Mouse (Mus musculus) MEL (cell line): Measurements from ENCODE around the gene Lhfp. TPM values are rescaled to one million over a fixed set of nuclear protein-coding genes. Genes with fewer than 3 reads are reported as not detected.

Experiments used
- DNase-seq: peaks from one replicate; pipeline ENCODE4 v3.0.0; 2011; ENCODE audit warnings: low read depth, low spot score
- H3K27ac ChIP-seq: 2 replicates; pipeline ENCODE4 v1.5.1; 2012; ENCODE audit warnings: low read depth, mild to moderate bottlenecking, control low read depth, low read length, moderate library complexity; ENCODE audit not compliant: control insufficient read depth
- H3K27me3 ChIP-seq, 2 experiments: fragments of 150-350 bp in 1 of 2; sonication (generic) in 1 of 2; 2 replicates each; pipeline ENCODE4 v1.6.1; 2012; ENCODE audit warnings: low read length in 2 of 2, mild to moderate bottlenecking in 2 of 2, improper control_type of control experiment in 1 of 2, moderate library complexity in 1 of 2; ENCODE audit not compliant: insufficient read depth in 2 of 2, control insufficient read depth in 1 of 2
- H3K36me3 ChIP-seq, 2 experiments: 2 replicates each; pipeline ENCODE4 v1.6.1; 2012 to 2014; ENCODE audit warnings: low read length in 2 of 2, improper control_type of control experiment in 1 of 2, inconsistent platforms in 1 of 2, mild to moderate bottlenecking in 1 of 2; ENCODE audit not compliant: insufficient read depth in 2 of 2, control insufficient read depth in 1 of 2
- H3K4me1 ChIP-seq, 2 experiments: fragments of 150-350 bp in 1 of 2; sonication (generic) in 1 of 2; 2 replicates each; pipeline ENCODE4 v1.6.1; 2012; ENCODE audit warnings: low read length in 2 of 2, improper control_type of control experiment in 1 of 2, mild to moderate bottlenecking in 1 of 2; ENCODE audit not compliant: insufficient read depth in 2 of 2, control insufficient read depth in 1 of 2
- H3K4me3 ChIP-seq, 2 experiments: fragments of 150-350 bp in 1 of 2; sonication (generic) in 1 of 2; 2 replicates each; pipeline ENCODE4 v1.5.1; 2012; ENCODE audit warnings: low read depth in 2 of 2, low read length in 2 of 2, mild to moderate bottlenecking in 2 of 2, moderate library complexity in 2 of 2, control low read depth in 1 of 2, improper control_type of control experiment in 1 of 2; ENCODE audit not compliant: control insufficient read depth in 1 of 2, insufficient read depth in 1 of 2
- H3K79me2 ChIP-seq: 2 replicates; pipeline ENCODE4 v1.6.1; 2012; ENCODE audit warnings: mild to moderate bottlenecking, low read length, moderate library complexity; ENCODE audit not compliant: control insufficient read depth, poor library complexity, insufficient read depth
- H3K9ac ChIP-seq: 2 replicates; pipeline ENCODE4 v1.6.1; 2012; ENCODE audit warnings: low read depth, mild to moderate bottlenecking, control low read depth, low read length, moderate library complexity; ENCODE audit not compliant: control insufficient read depth, poor library complexity, severe bottlenecking
- H3K9me3 ChIP-seq: fragments of 150-350 bp; sonication (generic); replicated peaks from 2 replicates; pipeline ENCODE4 v1.6.1; 2012; ENCODE audit warnings: mild to moderate bottlenecking, low read length, improper control_type of control experiment, moderate library complexity; ENCODE audit not compliant: insufficient read depth
- BHLHE40 ChIP-seq: IDR thresholded peaks from 2 replicates; pipeline ENCODE4 v1.6.1; 2012; ENCODE audit warnings: low read depth, mild to moderate bottlenecking, inconsistent platforms, low read length, improper control_type of control experiment, borderline replicate concordance
- E2F4 ChIP-seq: IDR thresholded peaks from 2 replicates; pipeline ENCODE4 v1.6.1; 2011; ENCODE audit warnings: low read depth, low read length, improper control_type of control experiment, borderline replicate concordance
- EP300 ChIP-seq, 2 experiments: IDR thresholded peaks; 2 replicates each; pipeline ENCODE4 v1.6.1; 2011; ENCODE audit warnings: improper control_type of control experiment in 2 of 2, low read length in 2 of 2, low read depth in 1 of 2, mild to moderate bottlenecking in 1 of 2
- ETS1 ChIP-seq: IDR thresholded peaks from 2 replicates; pipeline ENCODE4 v1.6.1; 2012; ENCODE audit warnings: low read depth, mild to moderate bottlenecking, inconsistent platforms, low read length, improper control_type of control experiment, moderate library complexity
- GATA1 ChIP-seq: IDR thresholded peaks from 2 replicates; pipeline ENCODE4 v1.6.1; 2011; ENCODE audit warnings: low read depth, low read length, improper control_type of control experiment
- HCFC1 ChIP-seq: IDR thresholded peaks from 2 replicates; pipeline ENCODE4 v1.6.1; 2012; ENCODE audit warnings: low read depth, mild to moderate bottlenecking, inconsistent platforms, low read length, improper control_type of control experiment, moderate library complexity
- JUND ChIP-seq: IDR thresholded peaks from 2 replicates; pipeline ENCODE4 v1.6.1; 2011; ENCODE audit warnings: low read depth, mild to moderate bottlenecking, improper control_type of control experiment, low read length
- KAT2A ChIP-seq: conservative IDR thresholded peaks from 2 replicates; pipeline ENCODE4 v1.6.1; 2012; ENCODE audit warnings: low read depth, low read length, improper control_type of control experiment, inconsistent platforms
- MAFK ChIP-seq: IDR thresholded peaks from 2 replicates; pipeline ENCODE4 v1.6.1; 2011; ENCODE audit warnings: low read depth, mild to moderate bottlenecking, low read length, improper control_type of control experiment, borderline replicate concordance
- MYB ChIP-seq: IDR thresholded peaks from 2 replicates; pipeline ENCODE4 v1.6.1; 2011; ENCODE audit warnings: mild to moderate bottlenecking, low read depth, low read length, improper control_type of control experiment
- MYC ChIP-seq: IDR thresholded peaks from 2 replicates; pipeline ENCODE4 v1.6.1; 2011; ENCODE audit warnings: low read depth, mild to moderate bottlenecking, low read length, improper control_type of control experiment, moderate library complexity
- NELFE ChIP-seq: IDR thresholded peaks from 2 replicates; pipeline ENCODE4 v1.6.1; 2011; ENCODE audit warnings: low read depth, low read length, improper control_type of control experiment
- NRF1 ChIP-seq: IDR thresholded peaks from 2 replicates; pipeline ENCODE4 v1.6.1; 2014; ENCODE audit warnings: low read depth, mild to moderate bottlenecking, inconsistent platforms, low read length, improper control_type of control experiment, moderate library complexity; ENCODE audit not compliant: poor library complexity, insufficient read depth, severe bottlenecking
- POLR2A ChIP-seq, 2 experiments: IDR thresholded peaks; 2 replicates each; pipeline ENCODE4 v1.6.1; 2011 to 2012; ENCODE audit warnings: low read length in 2 of 2, mild to moderate bottlenecking in 2 of 2, control low read depth in 1 of 2, improper control_type of control experiment in 1 of 2, low read depth in 1 of 2, moderate library complexity in 1 of 2; ENCODE audit not compliant: control insufficient read depth in 1 of 2, insufficient read depth in 1 of 2, poor library complexity in 1 of 2
- RAD21 ChIP-seq: IDR thresholded peaks from 2 replicates; pipeline ENCODE4 v1.6.1; 2011; ENCODE audit warnings: mild to moderate bottlenecking, low read depth, low read length, improper control_type of control experiment
- RCOR1 ChIP-seq: IDR thresholded peaks from 2 replicates; pipeline ENCODE4 v1.6.1; 2012; ENCODE audit warnings: low read depth, mild to moderate bottlenecking, inconsistent platforms, low read length, improper control_type of control experiment
- SIN3A ChIP-seq: IDR thresholded peaks from 2 replicates; pipeline ENCODE4 v1.6.1; 2012; ENCODE audit warnings: low read length, improper control_type of control experiment, inconsistent platforms
- SMC3 ChIP-seq: IDR thresholded peaks from 2 replicates; pipeline ENCODE4 v1.6.1; 2011; ENCODE audit warnings: low read depth, low read length, improper control_type of control experiment
- UBTF ChIP-seq: IDR thresholded peaks from 2 replicates; pipeline ENCODE4 v1.6.1; 2012; ENCODE audit warnings: low read depth, mild to moderate bottlenecking, inconsistent platforms, low read length, improper control_type of control experiment, moderate library complexity, borderline replicate concordance; ENCODE audit not compliant: insufficient read depth
- USF1 ChIP-seq: IDR thresholded peaks from 2 replicates; pipeline ENCODE4 v1.6.1; 2014; ENCODE audit warnings: low read depth, mild to moderate bottlenecking, inconsistent platforms, low read length, improper control_type of control experiment, moderate library complexity
- ZKSCAN1 ChIP-seq: IDR thresholded peaks from 2 replicates; pipeline ENCODE4 v1.6.1; 2012; ENCODE audit warnings: low read depth, mild to moderate bottlenecking, inconsistent platforms, low read length, improper control_type of control experiment, moderate library complexity
- ZMIZ1 ChIP-seq: IDR thresholded peaks from 2 replicates; pipeline ENCODE4 v1.6.1; 2012; ENCODE audit warnings: low read depth, mild to moderate bottlenecking, inconsistent platforms, low read length, improper control_type of control experiment, moderate library complexity
- ZNF384 ChIP-seq: IDR thresholded peaks from 2 replicates; pipeline ENCODE4 v1.6.1; 2012; ENCODE audit warnings: low read depth, mild to moderate bottlenecking, inconsistent platforms, low read length, improper control_type of control experiment
- polyA plus RNA-seq, 2 experiments: library from polyadenylated mRNA; stranded (reverse) in 1 of 2; unstranded in 1 of 2; fragments of >175 nt in 1 of 2; fragments of >200 nt in 1 of 2; gene quantifications; 2 replicates each; pipeline versions ENCODE4 v1.2.1 to v1.2.4; 2012; ENCODE audit warnings: low replicate concordance in 2 of 2, low read depth in 1 of 2; ENCODE audit not compliant: insufficient read length in 2 of 2, insufficient read depth in 1 of 2, missing spikeins in 1 of 2
- total RNA-seq: library from RNA; depleted of rRNA; stranded (reverse); fragments of 300-350 nt; gene quantifications from 2 replicates; pipeline ENCODE4 v1.2.3, GENCODE M21; 2012

The Lhfp gene
- total and polyA plus RNA-seq, 3 experiments: not detected

DNA sequence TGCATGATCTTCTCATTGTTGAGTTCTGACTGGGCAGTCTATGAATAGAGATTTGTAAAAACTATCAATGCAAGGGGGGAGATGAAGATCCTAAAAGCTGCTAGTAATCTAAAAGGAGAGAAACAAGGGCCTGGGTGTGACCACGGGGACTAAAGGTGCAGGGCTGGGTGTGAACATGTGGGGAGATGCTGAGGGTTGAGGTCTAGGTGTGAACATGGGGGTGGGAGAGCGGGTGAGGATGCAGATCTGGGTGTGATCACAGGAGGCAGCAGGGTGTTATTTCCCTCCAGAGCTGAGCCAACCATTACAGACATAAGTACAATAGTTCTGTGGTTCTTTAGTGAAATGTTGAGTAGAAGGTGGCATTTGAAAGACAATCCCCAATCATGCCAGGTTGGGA is 144.1 kb downstream of the Lhfp start:
- TF ChIP-seq ZMIZ1: no peak
- no peak for TF ChIP-seq HCFC1
- TF ChIP-seq NELFE: no peak
- TF ChIP-seq KAT2A: no peak
- no peak for TF ChIP-seq MYC
- no peak for TF ChIP-seq GATA1
- Histone ChIP-seq H3K36me3 (no peaks in the 10 kb centered on the region), H3K4me1 (no peaks in the 10 kb centered on the region), H3K4me3 (no peak overlapping the region), H3K79me2 (no peaks in the 10 kb centered on the region), H3K9me3 (no peaks in the 10 kb centered on the region), H3K9ac (no peak overlapping the region), H3K27ac (no peak overlapping the region), H3K27me3 (no peaks in the 10 kb centered on the region)
- no peak for DNase-seq

DNA sequence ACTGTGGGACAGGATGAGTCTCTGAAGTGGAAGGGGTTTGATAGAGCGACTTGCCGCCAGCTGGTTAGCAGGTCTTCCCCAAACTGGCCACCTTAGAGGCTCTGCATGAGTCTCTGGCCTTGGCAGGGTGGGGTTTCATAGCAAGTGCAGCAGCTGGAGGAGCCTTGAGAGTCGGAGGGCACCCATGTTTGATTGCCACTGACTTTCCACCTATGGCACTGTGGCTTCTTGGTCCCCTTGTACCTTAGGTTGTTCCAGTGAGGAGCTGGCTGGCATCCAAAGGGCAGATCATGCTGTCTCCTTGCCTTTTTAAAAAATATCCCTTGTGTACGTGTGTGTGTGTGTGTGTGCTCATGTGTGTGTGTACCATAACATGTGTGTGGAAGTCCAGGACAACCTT is 152.1 kb downstream of the Lhfp start:
- Histone ChIP-seq H3K27me3 (no peaks in the 10 kb centered on the region), H3K9ac (no peak overlapping the region), H3K27ac (no peak overlapping the region), H3K9me3 (no peaks in the 10 kb centered on the region), H3K4me1 (no peaks in the 10 kb centered on the region), H3K36me3 (no peaks in the 10 kb centered on the region)
- no peak for DNase-seq
- no peak for TF ChIP-seq ETS1
- no peak for TF ChIP-seq E2F4
- TF ChIP-seq ZKSCAN1: no peak
- no peak for TF ChIP-seq BHLHE40
- TF ChIP-seq MYB: no peak
- TF ChIP-seq KAT2A: no peak
- TF ChIP-seq SMC3: no peak
- no peak for TF ChIP-seq SIN3A
- no peak for TF ChIP-seq RCOR1
- no peak for TF ChIP-seq NRF1
- no peak for TF ChIP-seq JUND
- TF ChIP-seq GATA1: no peak
- TF ChIP-seq USF1: no peak
- TF ChIP-seq UBTF: no peak
- no peak for TF ChIP-seq HCFC1
- no peak for TF ChIP-seq MAFK
- TF ChIP-seq EP300 (IDR thresholded peaks at IDR 0.05; ENCODE audit: low read depth in 1 of 2, low read length in 2 of 2): no peak
- TF ChIP-seq ZNF384: no peak
- no peak for TF ChIP-seq RAD21
- TF ChIP-seq POLR2A (IDR thresholded peaks at IDR 0.05; ENCODE audit: control insufficient read depth in 1 of 2, insufficient read depth in 1 of 2, low read depth in 1 of 2, low read length in 2 of 2, poor library complexity in 1 of 2): no peak
- TF ChIP-seq, all 39 proteins: peak for 0
- Histone ChIP-seq H3K4me3 (no peak overlapping the region), H3K79me2 (no peaks in the 10 kb centered on the region)
